Mouse (Mus musculus): Measurements from ENCODE around the gene Cd27. TPM values are rescaled to one million over a fixed set of nuclear protein-coding genes. Genes with fewer than 3 reads are reported as not detected.
"Not testable (repeated sequence)": the region's sequence is repeated elsewhere in the genome, so short reads cannot be mapped to it uniquely, and the experiment has no call there.

Gene Cd27
- polyA plus RNA-seq (2014; fragmentation: Nextera tagmentation; extraction: Ambion mirVana), result 0.86 and 1.2 TPM in 2 replicates

DNA sequence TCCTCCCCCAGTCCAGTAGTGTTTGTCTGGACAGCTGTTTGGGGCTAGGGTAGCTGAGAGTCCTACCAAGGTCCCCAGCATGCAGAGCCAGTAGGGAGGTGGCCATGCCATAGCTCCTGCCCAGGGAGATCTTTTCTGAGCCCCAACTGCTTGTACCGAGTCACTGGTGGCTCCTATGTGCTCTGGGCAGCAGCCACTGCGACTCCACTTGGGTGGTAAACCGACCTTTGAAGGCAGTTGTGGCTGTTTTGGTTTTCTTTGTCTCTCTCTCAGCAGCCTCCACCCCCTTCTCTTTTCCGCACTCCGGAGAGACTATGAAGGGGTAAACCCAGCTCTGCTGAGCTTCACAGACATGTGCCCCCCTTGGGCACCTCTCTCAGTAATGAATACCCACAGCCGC lies at the start of gene Cd27:
TSS of gene Cd27 (minus strand) at position 229 of the 400 bp plus-strand sequence.
- ATAC-seq (ENCODE audit: low FRiP score), result no peak
- WGBS, result 11% methylated on average over 6 of the region's 6 CpGs
- no peak for DNase-seq (ENCODE audit: low spot score)
- Histone ChIP-seq H3K27ac (no peak within 1 kb of the TSS), H3K9ac (no peak within 1 kb of the TSS), H3K9me3 (ENCODE audit: control insufficient read depth, low read length) (no peaks in the 10 kb centered on the region), H3K4me3 (replicated peaks; ENCODE audit: low read length) (no peak within 1 kb of the TSS), H3K4me2 (replicated peaks) (no peak within 1 kb of the TSS), H3K4me1 (replicated peaks; ENCODE audit: control insufficient read depth, insufficient read depth, low read length) (peaks cover 4% of the 10 kb centered on the region; the same call in 1 of the 2 replicates), H3K27me3 (ENCODE audit: control insufficient read depth, insufficient read depth, low read length) (no peaks in the 10 kb centered on the region), H3K36me3 (replicated peaks; ENCODE audit: control insufficient read depth, insufficient read depth) (no peaks in the 10 kb centered on the region)

DNA sequence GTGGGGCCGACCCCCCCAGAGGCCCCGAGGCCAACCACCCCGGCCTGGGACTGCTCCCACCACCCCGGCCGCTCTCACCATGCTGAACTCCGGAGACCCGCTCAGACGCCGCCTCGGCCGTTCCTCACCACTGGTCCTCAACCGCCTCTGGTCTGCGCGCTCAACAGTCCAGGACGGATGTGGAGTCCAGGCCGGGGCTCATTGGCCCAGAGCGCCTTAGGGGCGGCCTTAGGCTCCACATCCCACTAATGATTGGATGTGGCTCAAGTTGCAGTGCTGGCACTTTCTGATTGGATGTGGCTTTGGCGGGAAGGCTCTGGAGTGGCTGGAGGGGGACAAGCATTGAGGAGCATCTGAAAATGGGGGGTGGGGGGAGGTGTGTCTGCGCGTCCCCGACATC lies 49.1 kb upstream of the Cd27 start, which contains the start of gene Tuba3a:
TSS of gene Tuba3a (minus strand) at position 153 of the 400 bp plus-strand sequence.
- WGBS, result 96% methylated on average over 22 of the region's 22 CpGs
- Histone ChIP-seq H3K27ac (no peak within 1 kb of the TSS), H3K4me3 (replicated peaks; ENCODE audit: low read length) (no peak within 1 kb of the TSS), H3K4me1 (replicated peaks; ENCODE audit: control insufficient read depth, insufficient read depth, low read length) (no peaks in the 10 kb centered on the region), H3K27me3 (ENCODE audit: control insufficient read depth, insufficient read depth, low read length) (no peaks in the 10 kb centered on the region), H3K36me3 (replicated peaks; ENCODE audit: control insufficient read depth, insufficient read depth) (no peaks in the 10 kb centered on the region), H3K9ac (no peak within 1 kb of the TSS), H3K9me3 (ENCODE audit: control insufficient read depth, low read length) (no peaks in the 10 kb centered on the region), H3K4me2 (replicated peaks) (no peak within 1 kb of the TSS)
- ATAC-seq (ENCODE audit: low FRiP score) (no peak), DNase-seq (ENCODE audit: low spot score) (no peak)

DNA sequence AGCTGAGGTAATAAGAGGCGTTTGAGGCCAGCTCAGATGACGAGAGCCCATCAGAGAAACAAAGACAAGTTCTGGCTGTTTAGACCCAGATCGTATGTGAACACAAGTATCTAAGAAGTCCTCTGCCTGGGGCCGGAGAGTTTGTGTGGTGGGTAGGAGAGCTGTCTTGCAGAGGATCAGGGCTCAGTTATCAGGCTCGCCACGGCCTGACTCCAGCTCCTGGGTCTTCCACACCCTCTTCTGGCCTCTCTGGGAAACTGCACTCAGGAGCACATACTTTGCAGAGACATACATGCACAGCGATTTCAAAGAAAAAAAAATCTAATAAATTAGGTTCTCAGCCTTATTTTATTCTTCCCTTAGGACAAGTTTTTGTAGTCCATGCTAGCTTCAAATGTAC lies 47.9 kb upstream of the Cd27 start:
- Histone ChIP-seq H3K9me3 (ENCODE audit: control insufficient read depth, low read length) (no peaks in the 10 kb centered on the region), H3K36me3 (replicated peaks; ENCODE audit: control insufficient read depth, insufficient read depth) (no peaks in the 10 kb centered on the region), H3K4me2 (replicated peaks) (no peak overlapping the region), H3K4me3 (replicated peaks; ENCODE audit: low read length) (no peak overlapping the region), H3K27me3 (ENCODE audit: control insufficient read depth, insufficient read depth, low read length) (no peaks in the 10 kb centered on the region), H3K27ac (no peak overlapping the region), H3K4me1 (replicated peaks; ENCODE audit: control insufficient read depth, insufficient read depth, low read length) (no peaks in the 10 kb centered on the region), H3K9ac (no peak overlapping the region)
- ATAC-seq (ENCODE audit: low FRiP score), result no peak
- 91% methylated on average over 7 of the region's 7 CpGs for WGBS
- no peak for DNase-seq (ENCODE audit: low spot score)

DNA sequence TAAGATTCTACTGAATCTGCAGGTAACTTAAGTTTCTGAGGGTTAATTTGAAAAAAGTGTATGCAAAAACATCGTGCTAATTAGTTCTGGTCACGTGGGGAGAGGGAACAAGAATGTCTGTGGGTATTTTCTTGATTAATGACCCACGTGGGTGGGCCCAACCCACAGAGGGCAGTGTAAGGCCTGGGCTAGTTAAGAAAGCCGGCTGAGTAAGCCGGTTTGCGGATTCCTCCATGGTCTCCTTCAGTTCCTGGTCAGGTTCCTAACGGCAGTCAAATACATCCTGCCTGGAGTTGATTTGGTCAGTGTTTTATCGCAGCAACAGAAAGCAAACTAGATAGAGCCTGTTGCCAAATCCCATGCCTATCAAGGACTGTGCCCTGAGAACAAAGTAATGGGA lies 47.4 kb upstream of the Cd27 start:
- Histone ChIP-seq H3K4me1 (replicated peaks; ENCODE audit: control insufficient read depth, insufficient read depth, low read length) (no peaks in the 10 kb centered on the region), H3K9ac (no peak overlapping the region), H3K27ac (no peak overlapping the region), H3K9me3 (ENCODE audit: control insufficient read depth, low read length) (no peaks in the 10 kb centered on the region), H3K27me3 (ENCODE audit: control insufficient read depth, insufficient read depth, low read length) (no peaks in the 10 kb centered on the region), H3K4me3 (replicated peaks; ENCODE audit: low read length) (no peak overlapping the region), H3K4me2 (replicated peaks) (no peak overlapping the region), H3K36me3 (replicated peaks; ENCODE audit: control insufficient read depth, insufficient read depth) (no peaks in the 10 kb centered on the region)
- WGBS, result 51% methylated on average over 8 of the region's 8 CpGs
- ATAC-seq (ENCODE audit: low FRiP score), result no peak
- DNase-seq (ENCODE audit: low spot score), result no peak

DNA sequence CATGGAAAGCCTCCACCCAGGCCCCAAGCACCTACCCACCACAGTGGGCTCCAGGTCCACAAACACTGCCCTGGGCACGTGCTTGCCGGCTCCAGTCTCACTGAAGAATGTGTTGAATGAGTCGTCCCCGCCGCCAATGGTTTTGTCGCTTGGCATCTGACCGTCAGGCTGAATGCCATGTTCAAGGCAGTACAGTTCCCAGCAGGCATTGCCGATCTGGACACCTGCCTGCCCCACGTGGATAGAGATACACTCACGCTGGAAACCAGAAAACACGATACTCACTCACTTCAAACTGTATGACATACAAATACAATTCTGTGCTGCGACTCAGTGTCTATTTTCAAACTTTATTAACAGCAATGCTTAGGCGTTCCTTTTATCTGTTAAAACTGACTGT lies 45.9 kb upstream of the Cd27 start:
- 96% methylated on average over 13 of the region's 13 CpGs for WGBS
- H3K9me3 ChIP-seq (ENCODE audit: control insufficient read depth, low read length); H3K36me3 ChIP-seq (replicated peaks; ENCODE audit: control insufficient read depth, insufficient read depth); H3K4me1 ChIP-seq (replicated peaks; ENCODE audit: control insufficient read depth, insufficient read depth, low read length); H3K27ac ChIP-seq; H3K9ac ChIP-seq; H3K4me2 ChIP-seq (replicated peaks); H3K4me3 ChIP-seq (replicated peaks; ENCODE audit: low read length); ATAC-seq (ENCODE audit: low FRiP score); DNase-seq (ENCODE audit: low spot score); H3K27me3 ChIP-seq (ENCODE audit: control insufficient read depth, insufficient read depth, low read length): not testable (repeated sequence)

DNA sequence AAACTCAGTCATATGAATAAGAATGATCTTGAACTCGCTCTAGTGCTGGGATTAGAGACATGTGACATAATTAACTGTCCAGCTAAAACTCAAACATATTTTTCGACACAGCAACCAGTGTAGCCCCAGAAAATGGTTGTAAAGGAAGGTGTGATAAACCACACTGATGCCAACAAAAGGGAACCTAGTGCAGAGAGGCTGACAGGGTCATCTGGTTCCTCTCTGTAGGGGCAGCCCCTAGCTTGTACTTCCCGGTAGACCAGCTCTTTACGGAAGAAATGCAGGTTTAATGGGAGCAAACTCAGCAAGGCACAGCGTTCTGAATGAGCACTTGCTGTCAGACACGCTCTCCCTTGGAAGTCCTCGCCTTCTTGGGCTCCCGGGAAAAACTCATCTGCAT lies 42.9 kb upstream of the Cd27 start:
- no peak for DNase-seq (ENCODE audit: low spot score)
- H3K9ac ChIP-seq, result no peak overlapping the region
- no peak overlapping the region for H3K4me2 ChIP-seq (replicated peaks)
- H3K4me3 ChIP-seq (replicated peaks; ENCODE audit: low read length), result no peak overlapping the region
- no peak for ATAC-seq (ENCODE audit: low FRiP score)
- no peaks in the 10 kb centered on the region for H3K27me3 ChIP-seq (ENCODE audit: control insufficient read depth, insufficient read depth, low read length)
- H3K9me3 ChIP-seq (ENCODE audit: control insufficient read depth, low read length), result no peaks in the 10 kb centered on the region
- no peaks in the 10 kb centered on the region for H3K4me1 ChIP-seq (replicated peaks; ENCODE audit: control insufficient read depth, insufficient read depth, low read length)
- WGBS, result 66% methylated on average over 8 of the region's 8 CpGs
- no peak overlapping the region for H3K27ac ChIP-seq
- no peaks in the 10 kb centered on the region for H3K36me3 ChIP-seq (replicated peaks; ENCODE audit: control insufficient read depth, insufficient read depth)

DNA sequence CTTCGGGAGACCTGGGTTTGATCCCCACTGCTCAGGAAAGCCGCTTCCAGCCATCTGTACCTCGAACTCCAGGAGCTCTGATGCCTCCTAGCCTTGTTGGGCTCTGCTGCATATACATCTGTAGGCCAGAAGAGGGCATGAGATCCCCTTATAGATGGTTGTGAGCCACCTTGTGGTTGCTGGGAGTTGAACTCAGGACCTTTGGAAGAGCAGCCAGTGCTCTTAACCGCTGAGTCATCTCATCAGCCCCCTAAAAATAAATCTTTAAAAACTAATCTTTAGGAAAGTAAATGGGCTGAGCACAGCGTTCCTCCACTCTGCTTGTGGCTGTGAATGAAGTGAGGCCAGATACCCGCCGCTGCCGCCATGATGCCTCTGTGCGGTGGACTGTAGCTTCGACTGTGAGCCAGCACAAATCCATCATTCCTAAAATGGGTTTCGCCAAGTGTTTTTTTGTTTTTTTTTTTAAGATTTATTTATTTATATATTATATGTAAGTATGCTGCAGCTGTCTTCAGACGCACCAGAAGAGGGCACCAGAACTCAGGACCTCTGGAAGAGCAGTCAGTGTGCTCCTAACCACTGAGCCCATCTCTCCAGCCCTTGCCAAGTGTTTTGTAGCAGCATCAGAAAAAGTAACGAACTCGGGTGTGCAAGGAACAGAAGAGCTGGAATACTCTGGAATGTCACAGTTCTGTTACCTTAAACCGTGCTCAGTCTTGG lies 38.2 kb upstream of the Cd27 start:
- Histone ChIP-seq H3K27ac (no peak overlapping the region), H3K9me3 (ENCODE audit: control insufficient read depth, low read length) (no peaks in the 10 kb centered on the region), H3K4me2 (replicated peaks) (no peak overlapping the region), H3K4me3 (replicated peaks; ENCODE audit: low read length) (no peak overlapping the region), H3K27me3 (ENCODE audit: control insufficient read depth, insufficient read depth, low read length) (no peaks in the 10 kb centered on the region), H3K4me1 (replicated peaks; ENCODE audit: control insufficient read depth, insufficient read depth, low read length) (no peaks in the 10 kb centered on the region), H3K9ac (no peak overlapping the region), H3K36me3 (replicated peaks; ENCODE audit: control insufficient read depth, insufficient read depth) (no peaks in the 10 kb centered on the region)
- DNase-seq (ENCODE audit: low spot score) (peak; percentile 53), ATAC-seq (ENCODE audit: low FRiP score) (no peak)
- 63% methylated on average over 15 of the region's 15 CpGs for WGBS

DNA sequence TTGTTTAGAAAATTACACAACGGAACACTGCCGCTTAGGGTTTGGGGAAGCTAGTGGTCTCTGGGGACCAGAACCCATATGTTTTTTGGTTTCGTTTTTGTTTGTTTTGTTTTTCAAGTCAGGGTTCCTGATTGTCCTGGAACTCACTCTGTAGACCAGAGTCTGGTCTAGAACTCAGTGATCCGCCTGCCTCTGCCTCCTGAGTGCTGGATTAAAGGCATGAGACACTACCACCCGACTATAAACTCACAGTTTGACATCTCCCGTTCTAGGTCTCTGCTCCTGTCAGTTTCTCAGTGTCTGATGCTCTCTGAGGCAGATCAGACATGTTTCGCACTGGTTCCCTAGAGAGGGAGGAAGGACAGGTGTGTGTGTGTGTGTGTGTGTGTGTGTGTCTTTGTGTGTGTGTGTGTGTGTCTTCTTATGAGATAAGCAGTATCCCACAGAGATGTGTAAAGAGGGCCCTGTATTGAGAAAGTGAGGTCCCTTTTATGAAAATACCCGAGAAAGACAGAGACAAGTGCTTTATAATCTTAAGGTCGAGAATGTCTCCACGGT lies 35.5 kb upstream of the Cd27 start:
- H3K4me3 ChIP-seq (replicated peaks; ENCODE audit: low read length), result no peak overlapping the region
- H3K27ac ChIP-seq, result no peak overlapping the region
- DNase-seq (ENCODE audit: low spot score) (no peak), ATAC-seq (ENCODE audit: low FRiP score) (no peak)
- H3K27me3 ChIP-seq (ENCODE audit: control insufficient read depth, insufficient read depth, low read length), result no peaks in the 10 kb centered on the region
- H3K36me3 ChIP-seq (replicated peaks; ENCODE audit: control insufficient read depth, insufficient read depth), result no peaks in the 10 kb centered on the region
- no peaks in the 10 kb centered on the region for H3K9me3 ChIP-seq (ENCODE audit: control insufficient read depth, low read length)
- H3K9ac ChIP-seq, result no peak overlapping the region
- no peak overlapping the region for H3K4me2 ChIP-seq (replicated peaks)
- H3K4me1 ChIP-seq (replicated peaks; ENCODE audit: control insufficient read depth, insufficient read depth, low read length), result no peaks in the 10 kb centered on the region
- WGBS, result 78% methylated on average over 10 of the region's 10 CpGs

DNA sequence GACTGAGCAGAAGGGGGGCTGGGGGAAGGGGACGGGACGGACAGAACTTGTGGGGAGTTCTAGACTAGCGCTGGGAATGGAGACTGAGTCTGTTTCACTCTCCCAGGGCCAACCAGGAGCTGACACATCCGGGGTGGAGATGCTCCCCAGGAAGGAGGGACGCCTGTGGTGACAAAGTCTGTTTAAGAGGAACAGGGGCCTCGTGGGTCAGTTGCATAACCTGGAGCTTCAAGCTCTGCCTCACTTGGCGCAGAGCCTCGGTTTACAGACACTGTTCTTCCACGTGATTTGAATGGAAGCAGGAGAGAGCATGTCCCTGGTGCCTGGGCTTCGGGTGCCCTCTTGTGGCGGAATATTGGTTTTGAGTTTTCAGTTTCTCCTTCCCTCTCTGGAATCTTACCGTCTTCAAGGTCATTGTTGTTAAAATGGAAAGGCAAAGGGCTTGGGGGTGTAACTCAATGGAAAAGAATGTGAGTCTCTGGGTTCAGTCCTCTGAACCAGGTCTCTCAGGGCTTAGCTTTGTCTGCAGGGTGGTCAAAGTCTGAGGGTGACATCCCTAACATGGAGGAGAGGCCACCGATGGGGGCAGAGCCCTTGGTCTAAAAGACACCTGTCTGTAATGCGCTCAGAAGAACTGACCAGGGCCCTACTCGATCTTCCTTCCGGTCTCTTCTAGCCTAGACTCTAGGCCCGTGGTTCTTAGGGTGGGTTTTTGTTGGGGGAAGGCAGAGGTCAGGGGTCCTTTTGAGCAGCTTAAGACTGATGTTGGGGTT lies 34.8 kb upstream of the Cd27 start:
- peak; percentile 78 for ATAC-seq (ENCODE audit: low FRiP score)
- 19% methylated on average over 17 of the region's 17 CpGs for WGBS
- no peak overlapping the region for H3K9ac ChIP-seq
- H3K27me3 ChIP-seq (ENCODE audit: control insufficient read depth, insufficient read depth, low read length), result no peaks in the 10 kb centered on the region
- H3K36me3 ChIP-seq (replicated peaks; ENCODE audit: control insufficient read depth, insufficient read depth), result no peaks in the 10 kb centered on the region
- peak; percentile 91 for DNase-seq (ENCODE audit: low spot score)
- H3K9me3 ChIP-seq (ENCODE audit: control insufficient read depth, low read length), result no peaks in the 10 kb centered on the region
- H3K4me2 ChIP-seq (replicated peaks), result peak overlapping the region; percentile 26
- no peak overlapping the region for H3K4me3 ChIP-seq (replicated peaks; ENCODE audit: low read length)
- H3K27ac ChIP-seq, result no peak overlapping the region
- no peaks in the 10 kb centered on the region for H3K4me1 ChIP-seq (replicated peaks; ENCODE audit: control insufficient read depth, insufficient read depth, low read length)

Measured in hindbrain, embryonic 14.5 days (tissue).